Mouse (Mus musculus) urinary bladder, postnatal 36 days (tissue): ENCODE data around the gene Apoe.

Experiments used
- DNase-seq, 2 experiments: peaks; one replicate each; pipeline ENCODE4 v3.0.0; 2022; ENCODE audit warnings: low spot score in 2 of 2, mixed read lengths in 1 of 2

Gene Apoe

DNA sequence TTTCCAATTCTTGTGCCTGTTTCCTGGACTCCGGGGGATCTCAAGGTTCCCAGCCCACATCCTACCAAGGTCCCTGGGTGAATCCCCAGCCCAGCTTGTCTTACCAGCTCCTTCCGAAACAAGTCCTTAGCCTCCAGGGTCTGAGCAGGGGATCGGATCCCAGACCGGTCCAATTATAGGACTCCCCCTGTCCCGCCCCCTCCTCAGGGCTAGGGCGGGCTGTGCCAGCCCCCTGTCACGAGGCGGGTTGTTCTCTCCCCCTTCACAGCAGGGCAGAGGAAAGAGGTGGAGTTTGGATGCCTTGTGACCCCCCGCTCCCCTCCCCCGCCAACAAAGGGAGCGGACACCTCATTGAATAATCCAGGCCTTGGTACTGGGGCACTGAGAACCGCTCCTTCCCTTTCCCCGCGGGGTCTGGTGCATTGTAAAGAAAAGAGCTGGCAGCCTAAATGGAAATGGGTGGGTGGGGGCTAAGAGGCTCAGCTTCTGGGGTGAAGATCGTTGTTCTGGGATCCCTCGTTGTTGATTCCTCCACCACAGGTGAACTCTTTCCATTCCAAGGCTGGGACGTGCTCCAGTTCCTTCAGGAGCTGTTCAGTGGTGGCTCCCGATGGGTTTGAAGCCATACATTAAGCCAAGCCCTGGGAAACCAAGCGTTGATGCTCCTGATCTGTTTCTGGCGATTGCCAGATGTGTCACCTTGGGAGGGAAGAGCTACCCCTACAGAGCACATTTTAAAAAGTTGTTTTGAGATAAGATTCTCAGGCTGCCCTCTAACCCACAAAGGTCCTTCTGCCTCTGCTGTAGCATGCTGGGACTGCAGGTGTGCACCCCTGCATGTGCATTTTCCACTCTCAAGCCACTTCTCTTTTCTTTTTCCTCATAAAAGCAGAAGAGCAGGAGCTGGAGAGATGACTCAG is at the start of gene Apoe:
Apoe (minus strand) TSS at position 282 of the 920 bp plus-strand sequence.
- peak in 1 of 2 experiments; percentile 63 for DNase-seq

DNA sequence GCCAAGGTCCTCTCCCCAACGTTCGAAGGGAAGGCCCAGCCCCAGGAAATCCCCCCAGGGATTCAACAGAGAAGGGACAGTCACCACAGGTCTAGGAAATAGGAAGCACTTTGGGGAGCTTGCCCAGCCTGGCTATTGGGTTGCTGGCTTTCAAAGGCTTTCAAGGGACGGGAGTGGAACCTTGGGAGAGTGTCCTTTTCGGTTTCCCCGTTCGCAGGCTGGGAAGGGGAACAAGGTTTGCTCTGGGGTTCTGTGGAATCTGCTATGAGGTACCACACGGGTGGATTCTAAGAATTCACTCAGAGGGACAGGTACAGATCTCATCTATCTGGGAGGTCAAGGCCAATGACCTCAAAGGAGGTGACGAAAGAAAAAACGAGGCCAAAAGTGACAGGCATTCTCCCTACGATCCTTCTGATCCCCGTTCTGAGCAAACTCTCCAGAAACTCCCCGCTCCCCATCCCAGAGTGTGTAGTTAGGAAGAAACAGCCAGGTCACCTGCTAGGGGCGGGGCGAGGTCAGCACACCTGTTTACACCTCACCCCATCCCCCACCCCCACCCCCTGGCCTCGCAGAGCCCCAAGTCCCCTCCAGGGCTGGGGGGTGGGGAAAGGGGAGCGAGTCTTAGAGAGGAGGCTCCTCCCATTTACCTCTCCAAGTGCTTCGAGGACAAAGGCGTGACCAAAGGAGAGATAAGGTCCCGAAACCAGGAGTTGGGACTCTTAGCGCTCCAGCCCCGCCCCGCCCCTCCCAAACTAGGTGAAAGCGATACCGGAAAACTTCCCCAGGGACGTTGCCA is 48.6 kb upstream of the Apoe start:
- DNase-seq, result peak; percentile 33 to 38

DNA sequence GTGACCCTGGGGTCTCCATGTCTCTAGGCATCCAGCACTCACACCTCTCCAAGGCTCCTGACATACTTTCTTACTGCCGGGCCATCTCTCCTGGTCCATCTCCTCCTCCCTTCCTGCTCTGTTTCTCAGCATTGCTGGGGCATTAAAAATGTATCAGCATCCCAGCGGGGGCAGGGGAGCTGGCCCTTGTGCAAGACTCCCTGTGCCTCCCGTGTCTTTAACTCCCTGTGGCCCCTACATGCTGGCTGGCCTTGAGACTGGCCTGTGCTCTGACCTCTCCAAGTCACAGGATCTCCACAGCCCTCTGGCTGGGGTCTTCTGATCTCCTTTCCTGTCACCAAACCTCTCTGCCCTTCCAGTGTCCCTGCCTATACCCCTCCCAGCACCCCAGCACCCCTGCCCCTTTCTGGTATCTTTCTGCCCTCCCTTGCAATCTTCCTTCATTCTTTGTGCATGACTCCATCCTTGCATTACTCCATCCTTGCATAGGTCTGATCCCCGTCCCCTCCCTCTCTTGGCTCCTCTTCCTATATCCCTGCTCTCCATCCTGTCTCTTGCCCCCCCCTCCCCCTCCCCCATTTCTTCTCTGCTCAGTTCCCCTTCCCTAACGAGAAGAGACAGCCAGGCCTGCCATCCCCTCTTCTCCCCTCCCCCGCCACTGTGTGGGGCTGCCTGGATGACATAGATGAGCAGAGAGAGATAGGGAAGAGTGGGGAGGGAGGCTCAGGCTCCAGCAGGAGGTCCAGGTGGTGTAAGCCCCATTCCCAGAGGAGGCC is 47.6 kb upstream of the Apoe start:
- DNase-seq, result no peak

DNA sequence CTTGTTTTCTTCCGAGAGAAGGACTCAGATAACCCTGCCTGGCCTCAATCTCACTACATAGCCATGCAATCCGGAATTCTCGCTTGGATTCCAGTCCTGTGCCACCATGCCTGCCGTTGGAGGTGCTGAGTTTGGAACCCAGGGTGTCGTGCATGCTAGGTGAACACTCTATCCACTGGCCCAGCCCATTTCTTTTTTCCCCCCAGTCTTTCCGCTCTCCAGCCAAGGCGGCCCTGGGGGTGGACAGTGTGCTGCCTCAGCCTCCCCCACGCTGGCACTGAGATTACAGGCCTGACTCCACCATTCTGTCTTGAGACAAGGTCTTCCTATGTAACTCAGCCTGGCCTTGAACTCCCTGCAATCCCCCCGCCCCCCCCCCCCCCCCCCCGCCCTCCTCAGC is 47.0 kb upstream of the Apoe start:
- no peak for DNase-seq

DNA sequence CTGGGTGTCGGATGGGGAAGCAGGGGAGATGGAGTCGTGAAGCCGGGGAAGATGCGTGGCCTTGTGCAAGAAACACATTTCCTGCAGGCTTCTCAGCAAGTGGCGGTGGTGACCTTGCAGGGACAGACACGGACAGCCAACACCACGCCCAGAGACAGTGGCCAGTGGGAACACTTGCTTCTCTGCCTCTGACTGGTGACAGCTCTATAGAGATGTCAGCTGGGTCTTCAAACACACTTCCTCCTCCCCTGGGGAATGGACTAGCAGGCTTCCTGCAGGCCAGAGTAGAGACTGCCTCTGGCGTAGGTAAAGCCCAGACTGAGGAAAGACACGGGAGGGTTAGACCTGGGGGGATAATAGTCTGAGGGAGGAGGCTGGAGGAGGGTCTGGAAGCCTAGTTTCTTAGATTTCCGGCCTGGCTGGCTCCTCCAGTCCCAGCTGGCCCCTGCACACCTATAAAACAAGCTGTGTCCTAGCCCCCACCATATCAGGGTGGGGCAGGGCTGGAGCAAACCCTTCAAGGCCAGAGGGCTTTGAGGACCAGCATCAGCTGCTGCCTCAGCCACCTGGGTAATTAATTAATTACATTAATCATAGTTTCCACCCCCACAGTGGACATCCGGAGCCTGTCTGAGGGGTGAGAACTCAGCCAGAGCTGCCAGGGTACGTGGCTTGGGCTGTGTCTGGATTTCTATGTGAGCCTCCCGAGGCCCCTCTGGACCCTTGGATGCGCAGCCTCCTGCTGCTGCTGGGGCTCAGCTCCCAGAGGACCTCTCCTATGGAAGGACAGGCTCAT is 45.8 kb upstream of the Apoe start:
- peak in 1 of 2 experiments; percentile 31 for DNase-seq

DNA sequence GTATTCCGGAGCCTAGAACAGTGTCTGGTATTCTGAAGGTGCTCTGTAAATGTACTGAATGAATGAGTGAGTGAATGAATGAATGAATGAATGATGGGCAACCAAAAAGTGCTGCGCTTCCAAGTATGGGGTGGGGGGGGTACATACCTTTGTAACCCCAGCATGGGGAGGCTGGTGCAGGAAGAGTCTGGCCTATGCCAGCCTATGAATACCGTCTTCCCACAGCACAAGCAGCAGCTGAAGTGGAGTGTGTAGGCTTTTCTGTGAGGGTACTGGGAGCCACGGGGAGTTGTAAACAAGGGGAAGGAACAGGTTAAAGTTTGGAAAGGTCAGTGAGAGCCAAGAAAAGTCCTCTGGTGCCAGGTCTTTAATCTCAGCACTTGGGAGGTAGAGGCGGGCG is 44.8 kb upstream of the Apoe start:
- DNase-seq, result no peak

DNA sequence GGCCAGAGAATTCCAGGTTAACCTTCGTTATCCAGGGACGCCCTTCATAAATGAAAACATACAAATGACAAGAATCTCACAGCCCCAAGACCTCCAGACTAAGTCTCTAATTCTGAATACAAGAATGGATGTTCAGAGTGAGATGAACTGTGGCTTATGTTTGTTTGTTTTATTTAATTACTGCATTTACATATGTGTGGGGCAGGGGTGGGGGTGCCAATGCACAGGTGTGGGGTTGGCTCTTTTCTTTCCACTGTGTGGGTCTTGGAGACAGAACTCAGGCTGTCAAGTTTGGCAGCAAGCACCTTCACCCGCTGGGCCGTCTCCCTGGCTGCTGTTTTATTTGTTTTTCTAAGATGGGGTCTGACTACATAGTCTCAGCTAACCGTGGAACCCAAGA is 43.5 kb upstream of the Apoe start:
- no peak for DNase-seq

DNA sequence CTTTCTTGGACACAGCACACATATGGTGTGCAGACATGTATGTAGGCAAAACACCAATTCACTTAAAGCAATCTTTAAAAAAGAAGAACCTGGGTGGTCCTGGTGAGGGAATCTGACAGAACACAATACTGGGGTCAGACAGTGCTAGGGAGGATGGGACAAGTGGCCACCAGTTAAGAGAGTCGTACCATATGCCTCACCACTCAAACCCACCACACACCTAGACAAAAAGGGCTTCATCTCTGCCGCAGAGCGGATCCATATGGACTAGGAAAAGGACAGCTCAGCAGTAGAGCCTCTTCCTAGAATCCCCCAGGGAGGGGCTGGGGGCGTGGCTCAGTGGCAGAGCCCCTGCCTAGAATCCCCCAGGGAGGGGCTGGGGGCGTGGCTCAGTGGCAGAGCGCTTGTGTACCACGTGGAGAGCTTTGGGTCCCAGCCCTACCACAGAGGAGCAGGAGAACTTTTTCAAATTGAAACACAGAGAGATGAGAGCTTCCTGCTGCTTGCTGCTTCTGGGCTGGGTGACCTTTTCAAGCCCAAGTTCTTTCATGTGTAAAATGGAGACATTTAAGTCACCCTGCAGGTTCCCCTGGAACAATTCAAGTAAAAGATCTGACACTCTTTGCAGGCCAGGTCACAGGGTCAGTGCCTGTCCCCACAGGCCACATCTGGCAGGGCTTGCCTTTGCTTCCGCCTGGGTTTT is 42.5 kb upstream of the Apoe start:
- DNase-seq, result peak in 1 of 2 experiments; percentile 27

DNA sequence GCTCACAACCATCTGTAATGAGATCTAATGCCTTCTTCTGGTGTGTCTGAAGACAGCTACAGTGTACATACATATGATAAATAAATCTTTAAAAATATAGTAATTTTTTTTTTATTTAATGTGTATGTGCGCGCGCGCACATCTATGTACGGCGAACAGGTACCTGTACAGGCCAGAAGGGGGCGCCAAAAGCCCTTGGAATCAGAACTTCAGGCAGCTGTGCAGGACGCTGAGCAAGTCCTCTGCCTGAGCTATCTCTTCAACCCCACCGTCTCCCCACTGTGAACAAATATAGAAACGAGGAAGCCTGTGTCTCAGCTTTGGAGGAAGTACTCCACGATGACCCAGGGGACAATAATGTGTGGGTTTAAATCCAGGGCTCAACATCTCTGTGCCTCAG is 41.3 kb upstream of the Apoe start:
- no peak for DNase-seq

DNA sequence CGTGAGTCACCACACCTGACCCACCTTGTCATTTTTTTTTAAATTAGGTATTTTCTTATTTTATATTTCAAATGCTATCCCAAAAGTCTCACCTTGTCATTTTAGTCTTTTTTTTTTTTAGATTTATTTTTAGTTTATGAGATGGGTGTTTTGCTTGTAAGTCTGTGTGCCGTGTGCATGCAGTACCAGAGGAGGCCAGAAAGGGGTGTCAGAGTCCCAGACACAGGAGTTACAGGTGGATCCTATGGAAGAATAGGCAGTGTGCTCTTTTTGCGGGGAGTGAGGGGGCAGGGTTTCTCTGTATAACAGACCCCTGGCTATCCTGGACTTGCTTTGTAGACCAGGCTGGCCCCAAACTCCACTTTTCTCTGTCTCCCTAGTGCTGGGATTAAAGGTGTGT is 39.8 kb upstream of the Apoe start:
- DNase-seq, result no peak

DNA sequence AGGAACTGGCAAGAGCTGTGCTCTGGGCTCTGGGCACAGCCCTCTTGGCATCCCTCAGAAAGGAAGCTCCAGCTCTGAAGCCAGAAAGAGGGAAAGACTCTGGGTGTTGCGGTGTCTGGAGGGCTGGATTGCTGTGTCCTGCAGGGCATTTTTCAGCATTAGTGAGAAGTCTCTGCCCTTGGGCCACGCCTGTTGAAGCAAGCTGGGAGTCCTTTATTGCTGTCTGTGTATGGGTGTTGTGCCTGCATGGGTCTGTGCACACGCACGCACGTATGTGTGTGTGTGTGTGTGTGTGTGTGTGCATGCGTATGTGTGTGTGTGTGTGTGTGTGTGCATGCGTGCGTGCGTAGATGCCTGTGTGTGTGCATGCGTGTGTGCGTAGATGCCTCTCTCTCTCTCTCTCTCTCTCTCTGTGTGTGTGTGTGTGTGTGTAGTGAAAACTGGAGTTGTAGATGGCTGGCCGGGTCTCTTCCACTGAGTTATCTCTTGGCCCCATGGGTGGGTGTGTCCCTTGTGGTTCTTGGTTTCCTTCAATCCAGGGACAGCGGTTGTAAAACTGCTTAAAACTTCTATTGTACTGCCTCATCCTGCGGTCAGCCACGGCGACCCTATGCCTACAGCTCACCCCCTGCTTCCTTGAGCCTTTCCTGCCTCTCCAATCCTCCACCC is 37.5 kb upstream of the Apoe start:
- no peak for DNase-seq

DNA sequence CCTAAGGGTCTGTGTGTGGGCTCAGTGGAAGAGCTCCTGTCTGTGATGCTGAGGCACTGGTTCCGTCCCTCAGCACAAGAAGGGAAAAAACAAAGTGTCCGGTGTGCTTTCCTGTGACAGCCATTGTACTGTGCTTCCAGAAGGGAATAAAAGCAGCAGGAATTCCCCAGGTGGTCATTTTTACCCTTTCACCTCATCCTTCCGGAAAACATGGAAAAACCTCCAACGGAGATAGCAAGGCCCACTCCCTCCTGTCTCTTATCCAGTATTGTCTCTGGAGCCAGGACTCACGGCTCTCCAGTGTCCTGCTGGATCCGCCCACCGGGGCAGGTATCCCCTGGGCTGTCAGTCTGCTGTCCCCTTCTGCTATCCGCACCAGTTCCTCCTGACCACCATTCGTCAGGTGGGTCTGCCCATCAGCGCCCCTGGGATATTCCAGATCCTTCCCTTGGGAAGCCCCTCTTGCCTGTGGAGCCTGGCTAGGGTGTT is 35.2 kb upstream of the Apoe start:
- DNase-seq, result no peak

DNA sequence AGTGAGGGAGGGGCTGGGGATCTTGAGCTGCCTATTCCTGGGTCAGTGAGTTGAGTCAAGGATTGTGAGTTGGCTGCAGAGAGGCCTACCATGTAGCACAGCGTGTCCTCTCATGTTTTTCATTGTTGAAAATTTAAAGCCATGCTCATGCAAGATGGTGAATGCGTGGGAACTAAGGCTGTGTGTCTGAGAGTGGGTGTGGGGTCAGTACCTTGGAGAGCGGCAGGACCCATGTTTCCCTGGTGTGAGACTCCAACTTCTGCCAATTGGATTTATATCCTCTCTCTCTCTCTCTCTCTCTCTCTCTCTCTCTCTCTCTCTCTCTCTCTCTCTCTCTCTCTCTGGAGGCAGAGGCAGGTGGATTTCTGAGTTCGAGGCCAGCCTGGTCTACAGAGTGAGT is 27.6 kb upstream of the Apoe start:
- no peak for DNase-seq

DNA sequence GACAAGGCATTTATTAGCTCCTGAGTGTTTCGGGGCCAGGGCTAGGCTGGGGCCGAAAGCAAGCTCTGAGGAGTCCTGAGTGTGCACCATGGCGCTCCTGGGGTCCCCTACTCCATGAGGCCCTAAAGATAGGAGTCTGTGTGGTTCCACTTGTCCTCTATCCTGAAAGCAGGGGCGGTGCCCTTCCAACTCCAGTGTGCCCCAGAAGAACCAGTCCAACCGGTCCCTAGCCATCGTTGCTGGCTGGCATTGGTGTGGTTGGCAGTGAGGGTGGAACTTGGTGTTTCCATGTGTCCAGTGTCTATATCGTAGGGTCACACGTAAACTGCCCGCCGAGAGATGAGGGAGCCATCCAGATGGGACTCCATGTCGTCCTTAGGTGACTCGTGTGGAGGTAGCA is 25.2 kb upstream of the Apoe start:
- DNase-seq, result peak; percentile 68 to 78

DNA sequence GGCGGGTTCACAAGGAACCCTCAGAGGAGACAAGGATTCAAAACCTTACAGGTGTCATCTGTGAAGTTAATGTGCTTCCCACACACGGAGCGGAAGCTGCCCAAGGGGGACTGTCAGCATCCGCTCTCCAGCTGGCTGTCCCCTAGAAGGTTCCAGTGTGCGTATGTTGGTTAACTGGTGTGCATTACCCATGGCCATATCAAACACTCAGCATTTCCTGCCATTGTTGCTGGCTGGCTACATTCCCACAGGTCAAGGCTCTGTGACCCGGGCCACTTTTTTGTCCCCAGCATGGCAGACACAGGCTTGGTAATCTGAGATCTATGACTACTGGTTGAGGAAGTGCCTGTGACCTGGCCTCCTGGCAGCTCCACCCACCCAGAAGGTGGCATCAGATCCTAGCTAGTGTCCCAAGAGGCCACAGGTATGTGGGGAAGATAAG is 23.8 kb upstream of the Apoe start:
- DNase-seq, result peak in 1 of 2 experiments; percentile 44

DNA sequence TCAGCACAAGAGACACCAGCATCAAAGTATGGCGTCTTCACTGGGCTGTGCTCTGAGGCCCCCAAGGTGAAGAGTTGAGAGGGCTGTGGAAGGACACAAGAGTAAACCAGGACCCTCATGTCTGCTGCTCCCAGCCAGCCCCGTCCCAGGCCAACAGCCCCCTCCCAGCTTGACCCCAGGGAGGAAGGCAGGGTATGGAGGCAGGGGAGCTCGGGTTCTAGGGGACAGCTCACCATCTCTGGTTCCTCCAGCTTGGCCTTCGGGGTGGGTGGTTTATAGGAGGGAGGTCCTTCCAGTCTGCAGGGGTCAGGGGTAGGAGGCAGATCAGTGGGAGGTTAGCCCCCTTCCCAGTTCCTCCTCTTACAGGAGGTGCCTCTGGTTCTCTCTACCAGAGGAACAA is 20.2 kb upstream of the Apoe start:
- DNase-seq, result no peak

DNA sequence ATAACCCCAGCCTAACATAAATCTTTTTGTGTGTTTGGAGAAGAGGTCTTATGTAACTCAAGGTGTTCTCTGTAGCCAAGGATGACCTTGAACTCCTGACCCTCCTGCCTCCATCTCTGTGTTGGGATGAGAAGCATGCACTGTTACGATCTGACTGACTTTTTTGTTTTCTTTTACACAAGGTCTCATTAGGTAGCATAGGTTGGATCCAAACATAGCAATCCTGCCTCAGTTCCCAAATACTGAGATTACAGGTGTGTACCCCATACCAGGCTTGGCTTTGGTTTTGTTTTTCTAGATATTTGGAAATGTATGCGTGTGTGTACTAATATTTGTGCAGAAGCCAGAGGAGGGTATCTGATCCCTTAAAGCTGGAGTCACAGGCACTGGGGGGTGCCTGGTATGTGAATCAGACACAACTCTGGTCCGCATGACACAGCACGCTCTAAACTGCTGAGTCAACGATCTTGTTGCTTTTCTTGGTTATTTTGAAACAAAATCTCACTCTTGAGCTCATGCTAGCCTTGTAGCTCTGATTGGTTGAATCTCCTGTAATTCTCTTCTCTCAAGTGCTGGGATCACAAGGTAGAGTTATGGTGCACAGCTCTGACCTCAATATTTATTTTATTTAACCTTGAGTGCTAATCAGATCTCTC is 19.4 kb upstream of the Apoe start:
- DNase-seq, result no peak

DNA sequence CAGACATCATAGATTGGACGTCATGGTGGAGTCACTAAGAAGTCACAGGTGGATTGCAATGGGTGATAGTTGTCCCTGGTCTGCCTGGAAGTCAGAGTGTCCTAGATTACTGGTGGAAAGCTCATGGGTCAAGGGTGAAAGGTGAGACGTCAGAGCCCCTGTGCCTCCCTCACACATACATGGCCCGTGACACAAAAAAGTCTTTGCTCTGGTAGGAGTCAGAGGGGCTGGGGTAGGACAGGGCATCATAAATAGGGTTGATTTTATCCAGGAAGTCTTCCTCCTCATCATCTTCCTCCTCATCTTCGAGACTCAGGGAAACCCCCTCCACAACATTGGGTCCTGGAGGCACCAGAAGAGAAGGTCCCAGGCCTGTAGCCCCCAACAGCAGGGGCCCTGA is 18.4 kb upstream of the Apoe start:
- no peak for DNase-seq

DNA sequence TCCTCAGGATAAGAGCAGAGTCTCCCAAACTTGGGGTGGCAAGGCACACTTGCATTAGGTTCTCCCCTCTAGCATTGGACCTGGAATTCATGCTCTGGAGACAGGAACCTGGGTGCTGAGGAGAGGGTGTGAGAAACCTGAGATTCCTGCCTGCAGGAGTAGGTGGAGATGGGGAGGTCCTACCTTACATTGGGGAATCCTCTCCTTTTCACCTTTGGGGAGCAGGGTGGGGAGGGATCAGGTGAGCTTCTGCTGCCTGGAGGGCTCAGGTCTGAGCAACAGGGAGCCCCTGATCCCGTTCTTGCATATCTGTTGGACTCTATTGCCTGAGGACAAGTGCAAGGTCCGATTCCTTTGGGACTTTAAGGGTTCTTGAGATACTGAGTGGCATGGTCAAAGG is 17.8 kb upstream of the Apoe start:
- DNase-seq, result no peak
